ENCODE assay signal across 27 mouse cellular contexts in genomic region chr5:138009437-138009836, GRCm38 (mm10). TPM values are rescaled to one million over a fixed set of nuclear protein-coding genes. Genes with fewer than 3 reads are reported as not detected.
DNase-seq lines count a peak whose midpoint lies in the region; ATAC-seq and TF ChIP-seq lines count a peak whose summit lies in the region.
"Had no signal": no experiment of that assay in that cellular context is flagged by ENCODE, and none has a peak within 500 bp of the region (broad histone marks: within the 10 kb centered on the region; RNA-seq: fewer than 3 reads in every experiment).

No protein-coding gene starts in this region.

- no peaks in the 10 kb centered on the region for H3K9me3 ChIP-seq in liver, embryonic 16.5 days (replicated peaks; ENCODE audit: control insufficient read depth, low read length)
- H3K9me3 ChIP-seq in liver, embryonic 12.5 days (replicated peaks), result no peaks in the 10 kb centered on the region
- H3K9me3 ChIP-seq: embryonic facial prominence, embryonic 10.5 days; embryonic facial prominence, embryonic 12.5 days; forebrain, embryonic 15.5 days; G1E had no signal

- peak; percentile 60; the same call in 1 of the 2 replicates for ATAC-seq in liver, embryonic 16.5 days (ENCODE audit: low read depth)
- no peak for ATAC-seq in liver, embryonic 12.5 days
- ATAC-seq: activated CD4-positive, CD25-positive, alpha-beta regulatory T cell, adult 4 months; CD4-positive, CD25-positive, alpha-beta regulatory T cell, adult 4 months; forebrain, embryonic 13.5 days; forebrain, embryonic 15.5 days; Patski had no signal

- no peak overlapping the region for H3K9ac ChIP-seq in liver, embryonic 16.5 days (ENCODE audit: low read depth, low read length)
- H3K9ac ChIP-seq in liver, embryonic 12.5 days, result no peak overlapping the region
- H3K9ac ChIP-seq: embryonic facial prominence, embryonic 12.5 days; forebrain, embryonic 13.5 days; forebrain, embryonic 15.5 days had no signal

- H3K27me3 ChIP-seq in kidney, adult 2 months (replicated peaks; ENCODE audit: control insufficient read depth, insufficient read depth, low read length), result no peaks in the 10 kb centered on the region
- no peaks in the 10 kb centered on the region for H3K27me3 ChIP-seq in liver, embryonic 16.5 days (ENCODE audit: control insufficient read depth, insufficient read depth, low read depth, low read length)
- no peaks in the 10 kb centered on the region for H3K27me3 ChIP-seq in liver, embryonic 12.5 days (replicated peaks)
- H3K27me3 ChIP-seq: CH12.LX; embryonic facial prominence, embryonic 12.5 days; forebrain, embryonic 13.5 days; forebrain, embryonic 15.5 days; Patski had no signal

- no peak overlapping the region for H3K4me2 ChIP-seq in liver, embryonic 16.5 days (ENCODE audit: low read depth, low read length)
- H3K4me2 ChIP-seq in liver, embryonic 12.5 days, result no peak overlapping the region
- H3K4me2 ChIP-seq: embryonic facial prominence, embryonic 12.5 days; forebrain, embryonic 13.5 days; forebrain, embryonic 15.5 days had no signal

- no peak for TF ChIP-seq CTCF in kidney, adult 2 months (conservative IDR thresholded peaks at IDR 0.05; ENCODE audit: insufficient read depth, insufficient read length, low read depth, low read length)

- H3K4me3 ChIP-seq in kidney, adult 2 months (ENCODE audit: insufficient read depth, low read depth, low read length), result no peak overlapping the region
- H3K4me3 ChIP-seq in liver, embryonic 16.5 days (ENCODE audit: low read depth, low read length), result no peak overlapping the region
- H3K4me3 ChIP-seq in liver, embryonic 12.5 days, result no peak overlapping the region
- H3K4me3 ChIP-seq: embryonic facial prominence, embryonic 10.5 days; embryonic facial prominence, embryonic 12.5 days; forebrain, embryonic 13.5 days; forebrain, embryonic 15.5 days had no signal

- H3K27ac ChIP-seq in kidney, adult 2 months (ENCODE audit: insufficient read depth, low read depth, low read length), result peak overlapping the region; percentile 34; the same call in 1 of the 2 replicates
- H3K27ac ChIP-seq in liver, embryonic 16.5 days (ENCODE audit: low read length), result peak overlapping the region; percentile 61; the same call in 1 of the 2 replicates
- no peak overlapping the region for H3K27ac ChIP-seq in liver, embryonic 12.5 days
- H3K27ac ChIP-seq: embryonic facial prominence, embryonic 10.5 days; embryonic facial prominence, embryonic 12.5 days; forebrain, embryonic 13.5 days; forebrain, embryonic 15.5 days had no signal

- no peaks in the 10 kb centered on the region for H3K36me3 ChIP-seq in kidney, adult 2 months (ENCODE audit: control insufficient read depth, insufficient read depth, low read length)
- no peaks in the 10 kb centered on the region for H3K36me3 ChIP-seq in liver, embryonic 16.5 days (ENCODE audit: control insufficient read depth, insufficient read depth)
- H3K36me3 ChIP-seq in liver, embryonic 12.5 days, result no peaks in the 10 kb centered on the region
- H3K36me3 ChIP-seq: embryonic facial prominence, embryonic 10.5 days; embryonic facial prominence, embryonic 12.5 days; forebrain, embryonic 15.5 days; G1E had no signal

- peak; percentile 67 for DNase-seq in kidney, adult 2 months
- no peak for DNase-seq in kidney, adult 18-20 months
- DNase-seq in kidney, adult 9 months, result peak; percentile 70
- DNase-seq in kidney, postnatal 10 days, result no peak
- DNase-seq: adrenal gland, adult 8-10 months; adrenal gland, postnatal 14 days; adrenal gland, postnatal 36 days; B cell, adult 2 months; cerebellum, adult 11-12 months; cerebellum, adult 2 months; cerebellum, adult 9-10 months; cerebellum, postnatal 10 days; cerebellum, postnatal 25 days had no signal

- no peak for TF ChIP-seq POLR2A in kidney, adult 2 months (IDR thresholded peaks at IDR 0.05; ENCODE audit: low read depth, low read length)

- 59% methylated on average over 5 of the region's 5 CpGs for WGBS in kidney, adult 2 months
- 66% methylated on average over 5 of the region's 5 CpGs for WGBS in liver, embryonic 16.5 days (ENCODE audit: insufficient replicate concordance)
- 69% methylated on average over 5 of the region's 5 CpGs for WGBS in liver, embryonic 12.5 days (ENCODE audit: insufficient replicate concordance)

- peaks cover 5% of the 10 kb centered on the region; the same call in 1 of the 2 replicates for H3K4me1 ChIP-seq in kidney, adult 2 months (ENCODE audit: control insufficient read depth, insufficient read depth, low read length)
- H3K4me1 ChIP-seq in liver, embryonic 16.5 days (ENCODE audit: control insufficient read depth, low read depth, low read length), result no peaks in the 10 kb centered on the region
- no peaks in the 10 kb centered on the region for H3K4me1 ChIP-seq in liver, embryonic 12.5 days
- H3K4me1 ChIP-seq: embryonic facial prominence, embryonic 10.5 days; embryonic facial prominence, embryonic 12.5 days; forebrain, embryonic 13.5 days; forebrain, embryonic 15.5 days had no signal

RNA-seq across cellular contexts. Expression of gene Smok3a, which starts 11.6 kb away (rescaled TPM):
- not detected in 2 replicates for polyA plus RNA-seq in kidney, adult 2 months (2012; rRNA removed)
- not detected in 2 replicates for polyA plus RNA-seq in liver, embryonic 16.5 days (2015; fragmentation: Nextera tagmentation; extraction: Ambion mirVana)
- polyA plus RNA-seq in liver, embryonic 12.5 days (2016; fragmentation: Nextera tagmentation; extraction: Ambion mirVana), result not detected in 2 replicates
- polyA plus RNA-seq: activated CD4-positive, CD25-positive, alpha-beta regulatory T cell, adult 4 months; CD4-positive, CD25-positive, alpha-beta regulatory T cell, adult 4 months; cerebellum, adult 2 months; cortical plate, adult 2 months; embryonic facial prominence, embryonic 10.5 days; embryonic facial prominence, embryonic 12.5 days; embryonic facial prominence, embryonic 14.5 days; forebrain, embryonic 11.5 days; forebrain, embryonic 13.5 days; forebrain, embryonic 15.5 days; G1E; Patski had no signal

RNA-seq across cellular contexts. Expression of gene Smok3b, which starts 11.8 kb away (rescaled TPM):
- polyA plus RNA-seq in kidney, adult 2 months (2012; rRNA removed), result not detected in 2 replicates
- polyA plus RNA-seq in liver, embryonic 16.5 days (2015; fragmentation: Nextera tagmentation; extraction: Ambion mirVana), result not detected in 2 replicates
- polyA plus RNA-seq in liver, embryonic 12.5 days (2016; fragmentation: Nextera tagmentation; extraction: Ambion mirVana), result not detected in 2 replicates
- polyA plus RNA-seq: activated CD4-positive, CD25-positive, alpha-beta regulatory T cell, adult 4 months; CD4-positive, CD25-positive, alpha-beta regulatory T cell, adult 4 months; cerebellum, adult 2 months; cortical plate, adult 2 months; embryonic facial prominence, embryonic 10.5 days; embryonic facial prominence, embryonic 12.5 days; embryonic facial prominence, embryonic 14.5 days; forebrain, embryonic 11.5 days; forebrain, embryonic 13.5 days; forebrain, embryonic 15.5 days; G1E; Patski had no signal

RNA-seq across cellular contexts. Expression of gene Azgp1, which starts 28.1 kb away (rescaled TPM):
- 5.1 and 5.3 TPM in 2 replicates for polyA plus RNA-seq in kidney, adult 2 months (2012; rRNA removed)
- polyA plus RNA-seq in liver, embryonic 16.5 days (2015; fragmentation: Nextera tagmentation; extraction: Ambion mirVana), result 39.1 and 54.9 TPM in 2 replicates
- not detected in 2 replicates for polyA plus RNA-seq in liver, embryonic 12.5 days (2016; fragmentation: Nextera tagmentation; extraction: Ambion mirVana)
- polyA plus RNA-seq: CD4-positive, CD25-positive, alpha-beta regulatory T cell, adult 4 months; embryonic facial prominence, embryonic 10.5 days; embryonic facial prominence, embryonic 12.5 days; forebrain, embryonic 11.5 days; forebrain, embryonic 13.5 days; forebrain, embryonic 15.5 days; G1E; Patski had no signal

RNA-seq across cellular contexts. Expression of gene Smok3c, which starts 43.6 kb away (rescaled TPM):
- polyA plus RNA-seq in kidney, adult 2 months (2012; rRNA removed), result not detected in 2 replicates
- not detected in 2 replicates for polyA plus RNA-seq in liver, embryonic 16.5 days (2015; fragmentation: Nextera tagmentation; extraction: Ambion mirVana)
- polyA plus RNA-seq in liver, embryonic 12.5 days (2016; fragmentation: Nextera tagmentation; extraction: Ambion mirVana), result not detected in 2 replicates
- polyA plus RNA-seq: activated CD4-positive, CD25-positive, alpha-beta regulatory T cell, adult 4 months; CD4-positive, CD25-positive, alpha-beta regulatory T cell, adult 4 months; cerebellum, adult 2 months; cortical plate, adult 2 months; embryonic facial prominence, embryonic 10.5 days; embryonic facial prominence, embryonic 12.5 days; embryonic facial prominence, embryonic 14.5 days; forebrain, embryonic 11.5 days; forebrain, embryonic 13.5 days; forebrain, embryonic 15.5 days; G1E; Patski had no signal

RNA-seq across cellular contexts. Expression of gene Gjc3, which starts 46.5 kb away (rescaled TPM):
- 0.05 and 0.20 TPM in 2 replicates for polyA plus RNA-seq in kidney, adult 2 months (2012; rRNA removed)
- polyA plus RNA-seq in liver, embryonic 16.5 days (2015; fragmentation: Nextera tagmentation; extraction: Ambion mirVana), result not detected in 2 replicates
- not detected in 2 replicates for polyA plus RNA-seq in liver, embryonic 12.5 days (2016; fragmentation: Nextera tagmentation; extraction: Ambion mirVana)
- polyA plus RNA-seq: activated CD4-positive, CD25-positive, alpha-beta regulatory T cell, adult 4 months; forebrain, embryonic 11.5 days; G1E; Patski had no signal

Comparison
In these comparisons a context has a peak if more than half of its experiments do, and no peak if none do; other contexts are left out.
1. DNase-seq: peak in kidney, adult 2 months (single experiment) and kidney, adult 9 months (single experiment); none in kidney, adult 18-20 months (single experiment) and kidney, postnatal 10 days (single experiment).